Mouse (Mus musculus) CH12.LX (cell line): Measurements from ENCODE around the gene Ntrk3. TPM values are rescaled to one million over a fixed set of nuclear protein-coding genes. Genes with fewer than 3 reads are reported as not detected.

Experiments used
- DNase-seq: peaks from one replicate; pipeline ENCODE4 v3.0.0-alpha.2; 2013; ENCODE audit errors: extremely low read depth
- H3K27ac ChIP-seq: 2 replicates; pipeline ENCODE4 v1.5.1; 2012; ENCODE audit warnings: low read depth, mild to moderate bottlenecking, control low read depth, moderate library complexity; ENCODE audit not compliant: insufficient read depth
- H3K27me3 ChIP-seq: replicated peaks from 2 replicates; pipeline ENCODE3; 2012; ENCODE audit warnings: inconsistent platforms
- H3K36me3 ChIP-seq, 2 experiments: replicated peaks in 1 of 2; 2 replicates each; pipeline versions ENCODE3 to v1.6.1; 2012; ENCODE audit warnings: inconsistent platforms in 1 of 2, low read length in 1 of 2, mild to moderate bottlenecking in 1 of 2, mixed read lengths in 1 of 2, moderate library complexity in 1 of 2; ENCODE audit not compliant: control insufficient read depth in 1 of 2, insufficient read depth in 1 of 2
- H3K4me1 ChIP-seq, 2 experiments: 2 replicates each; pipeline ENCODE4 v1.6.1; 2012; ENCODE audit warnings: inconsistent platforms in 1 of 2, moderate library complexity in 1 of 2; ENCODE audit not compliant: insufficient read depth in 2 of 2, control insufficient read depth in 1 of 2
- H3K4me2 ChIP-seq: 2 replicates; pipeline ENCODE4 v1.6.1; 2012; ENCODE audit warnings: low read depth, mild to moderate bottlenecking, control low read depth; ENCODE audit not compliant: poor library complexity, insufficient read depth, severe bottlenecking
- H3K4me3 ChIP-seq, 3 experiments: fragments of 150-350 bp in 1 of 3; sonication (generic) in 1 of 3; replicated peaks in 1 of 3; 2 replicates each; pipeline versions ENCODE3 to v1.5.1; 2011 to 2012; ENCODE audit warnings: low read depth in 2 of 3, low read length in 2 of 3, mild to moderate bottlenecking in 2 of 3, moderate library complexity in 2 of 3, control low read depth in 1 of 3, improper control_type of control experiment in 1 of 3, inconsistent platforms in 1 of 3, mixed read lengths in 1 of 3; ENCODE audit not compliant: poor library complexity in 1 of 3
- H3K79me2 ChIP-seq: replicated peaks from 2 replicates; pipeline ENCODE4 v1.6.1; 2012; ENCODE audit warnings: mild to moderate bottlenecking, moderate library complexity; ENCODE audit not compliant: control insufficient read depth, poor library complexity, insufficient read depth, severe bottlenecking; ENCODE audit errors: extremely low read depth
- H3K9ac ChIP-seq: 2 replicates; pipeline ENCODE4 v1.6.1; 2012; ENCODE audit warnings: low read depth, mild to moderate bottlenecking, control low read depth, moderate library complexity; ENCODE audit not compliant: insufficient read depth
- H3K9me3 ChIP-seq: replicated peaks from 2 replicates; pipeline ENCODE3; 2012; ENCODE audit warnings: low read length, inconsistent platforms, mixed read lengths
- BHLHE40 ChIP-seq: IDR thresholded peaks from 2 replicates; pipeline ENCODE4 v1.6.1; 2011; ENCODE audit warnings: mild to moderate bottlenecking, low read depth, low read length, improper control_type of control experiment
- CHD1 ChIP-seq: IDR thresholded peaks from 2 replicates; pipeline ENCODE4 v1.6.1; 2012; ENCODE audit warnings: low read depth, low read length, improper control_type of control experiment, inconsistent platforms
- CTCF ChIP-seq, 2 experiments: IDR thresholded peaks in 1 of 2; conservative IDR thresholded peaks in 1 of 2; 2 replicates each; pipeline ENCODE4 v1.5.1; 2011 to 2012; ENCODE audit warnings: low read depth in 2 of 2, low read length in 2 of 2, improper control_type of control experiment in 1 of 2, inconsistent platforms in 1 of 2, mild to moderate bottlenecking in 1 of 2, moderate library complexity in 1 of 2
- ETS1 ChIP-seq: conservative IDR thresholded peaks from 2 replicates; pipeline ENCODE4 v1.6.1; 2012; ENCODE audit warnings: low read depth, mild to moderate bottlenecking, inconsistent platforms, low read length, improper control_type of control experiment, moderate library complexity
- GABPA ChIP-seq: IDR thresholded peaks from 2 replicates; pipeline ENCODE4 v1.6.1; 2012; ENCODE audit warnings: low read depth, low read length, improper control_type of control experiment, inconsistent platforms; ENCODE audit not compliant: insufficient replicate concordance
- HCFC1 ChIP-seq: IDR thresholded peaks from 2 replicates; pipeline ENCODE4 v1.6.1; 2012; ENCODE audit warnings: low read depth, mild to moderate bottlenecking, inconsistent platforms, low read length, improper control_type of control experiment
- IRF4 ChIP-seq: IDR thresholded peaks from 2 replicates; pipeline ENCODE4 v1.6.1; 2014; ENCODE audit warnings: low read depth, mild to moderate bottlenecking, inconsistent platforms, low read length, improper control_type of control experiment
- JUN ChIP-seq: IDR thresholded peaks from 2 replicates; pipeline ENCODE4 v1.6.1; 2011; ENCODE audit warnings: low read depth, mild to moderate bottlenecking, low read length, improper control_type of control experiment, moderate library complexity; ENCODE audit not compliant: insufficient read depth
- JUND ChIP-seq: conservative IDR thresholded peaks from 2 replicates; pipeline ENCODE4 v1.6.1; 2011; ENCODE audit warnings: low read depth, low read length, improper control_type of control experiment
- KAT2A ChIP-seq: IDR thresholded peaks from 2 replicates; pipeline ENCODE4 v1.6.1; 2012; ENCODE audit warnings: low read length, improper control_type of control experiment, inconsistent platforms; ENCODE audit not compliant: insufficient replicate concordance
- MAFK ChIP-seq: IDR thresholded peaks from 2 replicates; pipeline ENCODE4 v1.6.1; 2011; ENCODE audit warnings: low read length, improper control_type of control experiment; ENCODE audit not compliant: insufficient replicate concordance
- MAX ChIP-seq: IDR thresholded peaks from 2 replicates; pipeline ENCODE4 v1.6.1; 2011; ENCODE audit warnings: low read length, improper control_type of control experiment
- MYC ChIP-seq: IDR thresholded peaks from 2 replicates; pipeline ENCODE4 v1.6.1; 2011; ENCODE audit warnings: low read depth, mild to moderate bottlenecking, improper control_type of control experiment, low read length
- NELFE ChIP-seq: IDR thresholded peaks from 2 replicates; pipeline ENCODE4 v1.6.1; 2011; ENCODE audit warnings: low read depth, low read length, improper control_type of control experiment
- PAX5 ChIP-seq: IDR thresholded peaks from 2 replicates; pipeline ENCODE4 v1.6.1; 2012; ENCODE audit warnings: low read length, inconsistent platforms, mixed read lengths
- POLR2A ChIP-seq: IDR thresholded peaks from 2 replicates; pipeline ENCODE4 v1.6.1; 2011; ENCODE audit warnings: low read depth, mild to moderate bottlenecking, improper control_type of control experiment, low read length
- POLR2AphosphoS2 ChIP-seq: IDR thresholded peaks from 2 replicates; pipeline ENCODE4 v1.6.1; 2011; ENCODE audit warnings: low read depth, low read length, improper control_type of control experiment
- RAD21 ChIP-seq: IDR thresholded peaks from 2 replicates; pipeline ENCODE4 v1.6.1; 2011; ENCODE audit warnings: low read depth, mild to moderate bottlenecking, low read length, improper control_type of control experiment, moderate library complexity
- RCOR1 ChIP-seq: conservative IDR thresholded peaks from 2 replicates; pipeline ENCODE4 v1.6.1; 2012; ENCODE audit warnings: low read depth, mild to moderate bottlenecking, inconsistent platforms, low read length, improper control_type of control experiment
- SIN3A ChIP-seq: IDR thresholded peaks from 2 replicates; pipeline ENCODE4 v1.6.1; 2012; ENCODE audit warnings: low read length, improper control_type of control experiment, inconsistent platforms
- SMC3 ChIP-seq: IDR thresholded peaks from 2 replicates; pipeline ENCODE4 v1.6.1; 2011; ENCODE audit warnings: low read depth, low read length, improper control_type of control experiment
- TBP ChIP-seq: conservative IDR thresholded peaks from 2 replicates; pipeline ENCODE4 v1.6.1; 2011; ENCODE audit warnings: low read depth, low read length, improper control_type of control experiment
- TCF12 ChIP-seq: IDR thresholded peaks from 2 replicates; pipeline ENCODE4 v1.6.1; 2014; ENCODE audit warnings: low read depth, mild to moderate bottlenecking, inconsistent platforms, low read length, improper control_type of control experiment
- USF2 ChIP-seq: conservative IDR thresholded peaks from 2 replicates; pipeline ENCODE4 v1.6.1; 2011; ENCODE audit warnings: low read depth, low read length, improper control_type of control experiment
- ZC3H11A ChIP-seq: IDR thresholded peaks from 2 replicates; pipeline ENCODE4 v1.6.1; 2012; ENCODE audit warnings: low read depth, mild to moderate bottlenecking, inconsistent platforms, low read length, improper control_type of control experiment
- ZMIZ1 ChIP-seq: IDR thresholded peaks from 2 replicates; pipeline ENCODE4 v1.6.1; 2012; ENCODE audit warnings: low read depth, mild to moderate bottlenecking, inconsistent platforms, low read length, improper control_type of control experiment
- dilution Hi-C: fragments of 300-500 bp; cut with MboI; formaldehyde crosslinking; loops from 2 replicates; pipeline ENCODE4 v1.14.3; 2020; ENCODE audit warnings: low sequenced_read_pairs; ENCODE audit not compliant: extremely low pct_unique_long_range_greater_than_20kb, extremely low pct_ligation_motif_present
- in situ Hi-C: fragments of 300-500 bp; cut with MboI; formaldehyde crosslinking; loops from 3 replicates; pipeline ENCODE4 v1.14.3; 2019; ENCODE audit warnings: low sequenced_read_pairs, low pct_ligation_motif_present, low pct_unique_long_range_greater_than_20kb, mixed read lengths
- polyA plus RNA-seq: library from polyadenylated mRNA; unstranded; fragments of >175 nt; gene quantifications from 2 replicates; pipeline ENCODE4 v1.2.1, GENCODE M21; 2012; ENCODE audit warnings: low read depth; ENCODE audit not compliant: insufficient read length
- total RNA-seq, 2 experiments: library from RNA; depleted of rRNA; stranded (reverse); fragments of 300-350 nt in 1 of 2; fragments of >200 nt in 1 of 2; gene quantifications; 2 replicates each; pipeline ENCODE4 v1.2.3; 2012 to 2014

The Ntrk3 gene
- total and polyA plus RNA-seq, 3 experiments = 0.21 TPM; not detected in 2

GRCm38 (mm10) chr7:78433617-78434144 is 304.1 kb downstream of the Ntrk3 start:
- H3K4me2 ChIP-seq = no peak overlapping the region
- no peak for DNase-seq
- no peaks in the 10 kb centered on the region for H3K27me3 ChIP-seq
- in situ Hi-C loops (no loop called here), dilution Hi-C loops (no loop called here)
- no peaks in the 10 kb centered on the region for H3K36me3 ChIP-seq
- TF ChIP-seq RAD21 (no peak), JUND (no peak), RCOR1 (no peak), BHLHE40 (no peak), KAT2A (no peak), ZMIZ1 (no peak), POLR2AphosphoS2 (no peak), MAX (no peak), SIN3A (no peak), HCFC1 (no peak), MAFK (no peak), TBP (no peak), MYC (no peak)
- H3K4me1 ChIP-seq = no peaks in the 10 kb centered on the region
- H3K9ac ChIP-seq = no peak overlapping the region
- no peaks in the 10 kb centered on the region for H3K79me2 ChIP-seq
- no peak overlapping the region for H3K4me3 ChIP-seq
- peaks cover 46% of the 10 kb centered on the region for H3K9me3 ChIP-seq
- H3K27ac ChIP-seq = no peak overlapping the region

GRCm38 (mm10) chr7:78431611-78432010 is 306.2 kb downstream of the Ntrk3 start:
- Histone ChIP-seq H3K36me3 (no peaks in the 10 kb centered on the region), H3K4me3 (no peak overlapping the region), H3K79me2 (no peaks in the 10 kb centered on the region), H3K9ac (no peak overlapping the region), H3K4me1 (no peaks in the 10 kb centered on the region), H3K9me3 (peaks cover 58% of the 10 kb centered on the region), H3K4me2 (no peak overlapping the region), H3K27me3 (no peaks in the 10 kb centered on the region), H3K27ac (no peak overlapping the region)
- dilution Hi-C loops = no loop called here
- DNase-seq = no peak
- no peak for TF ChIP-seq POLR2A
- TF ChIP-seq TCF12 = no peak
- TF ChIP-seq SMC3 = no peak
- no peak for TF ChIP-seq TBP
- TF ChIP-seq POLR2AphosphoS2 = no peak
- no peak for TF ChIP-seq NELFE
- TF ChIP-seq MAX = no peak
- TF ChIP-seq CHD1 = no peak
- TF ChIP-seq CTCF (conservative IDR thresholded peaks at IDR 0.05 in 1 of 2, IDR thresholded peaks at IDR 0.05 in 1 of 2; ENCODE audit: low read depth in 2 of 2, low read length in 2 of 2) = no peak
- TF ChIP-seq IRF4 = no peak
- TF ChIP-seq PAX5 = no peak
- TF ChIP-seq USF2 = no peak
- no peak for TF ChIP-seq ZC3H11A
- no peak for TF ChIP-seq JUN
- TF ChIP-seq GABPA = no peak
- TF ChIP-seq ETS1 = no peak
- no peak for TF ChIP-seq ZMIZ1
- in situ Hi-C loops = no loop called here
